Mouse (Mus musculus) heart, embryonic 14.5 days (tissue): Measurements from ENCODE around the gene Tead1. TPM values are rescaled to one million over a fixed set of nuclear protein-coding genes. Genes with fewer than 3 reads are reported as not detected.

Experiments
- ATAC-seq: fragments of 200-750 bp; cut with Nextera tagmentation; 2 replicates; pipeline ENCODE4 v1.8.0; 2017; ENCODE audit warnings: low read depth, moderate TSS enrichment; ENCODE audit not compliant: insufficient number of reproducible peaks, insufficient read depth, low FRiP score
- H3K27ac ChIP-seq, 2 experiments: fragments of 200-500 bp in 1 of 2; fragments of 300-500 bp in 1 of 2; sonication (generic) in 1 of 2; replicated peaks in 1 of 2; 2 replicates each; pipeline ENCODE4 v1.5.1; 2012 to 2014; ENCODE audit warnings: low read depth in 2 of 2, low read length in 2 of 2, control low read depth in 1 of 2, mild to moderate bottlenecking in 1 of 2, mixed read lengths in 1 of 2; ENCODE audit not compliant: control insufficient read depth in 1 of 2, insufficient read depth in 1 of 2
- H3K27me3 ChIP-seq: fragments of 300-500 bp; sonication (generic); 2 replicates; pipeline ENCODE4 v1.6.1; 2014; ENCODE audit warnings: mild to moderate bottlenecking, low read length, control low read depth; ENCODE audit not compliant: control insufficient read depth, insufficient read depth
- H3K36me3 ChIP-seq: fragments of 300-500 bp; sonication (generic); 2 replicates; pipeline ENCODE4 v1.6.1; 2014; ENCODE audit warnings: mild to moderate bottlenecking, control low read depth, low read length, mixed read lengths; ENCODE audit not compliant: control insufficient read depth, insufficient read depth
- H3K4me1 ChIP-seq, 2 experiments: fragments of 200-500 bp in 1 of 2; fragments of 300-500 bp in 1 of 2; sonication (generic) in 1 of 2; 2 replicates each; pipeline ENCODE4 v1.6.1; 2012 to 2014; ENCODE audit warnings: low read length in 2 of 2, control low read depth in 1 of 2, mixed read lengths in 1 of 2; ENCODE audit not compliant: control insufficient read depth in 2 of 2, insufficient read depth in 2 of 2
- H3K4me2 ChIP-seq: fragments of 300-500 bp; sonication (generic); 2 replicates; pipeline ENCODE4 v1.6.1; 2014; ENCODE audit warnings: mild to moderate bottlenecking, low read length
- H3K4me3 ChIP-seq, 2 experiments: fragments of 200-500 bp in 1 of 2; fragments of 300-500 bp in 1 of 2; sonication (generic) in 1 of 2; 2 replicates each; pipeline ENCODE4 v1.5.1; 2012 to 2014; ENCODE audit warnings: low read length in 2 of 2, mild to moderate bottlenecking in 2 of 2, control low read depth in 1 of 2, low read depth in 1 of 2, moderate library complexity in 1 of 2; ENCODE audit not compliant: control insufficient read depth in 1 of 2, insufficient read depth in 1 of 2
- H3K9ac ChIP-seq: fragments of 300-500 bp; sonication (generic); 2 replicates; pipeline ENCODE4 v1.6.1; 2014; ENCODE audit warnings: mild to moderate bottlenecking, low read length
- H3K9me3 ChIP-seq: fragments of 300-500 bp; sonication (generic); 2 replicates; pipeline ENCODE4 v1.6.1; 2016; ENCODE audit warnings: low read length, control low read depth; ENCODE audit not compliant: control insufficient read depth
- WGBS: fragments of 180-500 bp; shearing (Covaris S2); extraction: QIAGEN DNeasy Blood & Tissue Kit; methylation state at CpG from one replicate; pipeline ENCODE4 v1.1.7; 2014; 5-methylcytosine and 5-hydroxymethylcytosine counted together
- polyA plus RNA-seq: library from polyadenylated mRNA; unstranded; fragments of >200 nt; fragmentation: Nextera tagmentation; extraction: Ambion mirVana; gene quantifications from 2 replicates; pipeline ENCODE4 v1.2.1, GENCODE M21; 2014

The Tead1 gene
- polyA plus RNA-seq, 1 experiment from 2014 or later = 40.7 TPM

DNA sequence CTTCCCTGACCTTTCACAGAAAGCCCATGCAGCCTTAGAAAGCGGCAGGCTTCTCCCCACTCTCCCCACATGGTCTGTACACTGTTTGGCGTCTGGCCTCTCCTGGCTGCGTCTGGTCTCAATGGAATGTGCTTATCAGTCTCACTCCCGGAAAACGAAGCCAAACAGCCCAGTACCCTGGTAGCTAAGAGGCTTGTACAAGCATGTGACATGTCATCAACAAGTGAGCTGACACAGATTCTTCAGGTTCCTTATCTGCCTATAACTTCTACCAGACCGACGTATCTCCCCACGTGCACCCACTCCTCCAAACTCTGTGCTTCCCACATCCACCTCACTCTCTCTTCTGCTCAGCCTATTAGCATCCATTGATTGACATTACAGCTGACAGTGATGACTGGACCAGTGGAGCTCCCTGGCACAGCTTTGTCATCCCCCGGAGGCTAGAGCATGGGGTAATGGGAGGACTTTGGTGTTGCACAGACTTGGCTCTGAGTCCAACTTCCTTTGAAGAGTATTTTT, 22.9 kb upstream of the Tead1 start:
- Histone ChIP-seq H3K27ac (peak overlapping the region; percentile 96 to 98), H3K4me3 (peak overlapping the region; percentile 20 to 27; a peak in 2 of 4 replicates), H3K27me3 (no peaks in the 10 kb centered on the region), H3K4me2 (peak overlapping the region; percentile 58), H3K9me3 (no peaks in the 10 kb centered on the region), H3K36me3 (no peaks in the 10 kb centered on the region), H3K9ac (peak overlapping the region; percentile 65), H3K4me1 (peaks cover 26 to 59% of the 10 kb centered on the region in 2 experiments)
- under 1% methylated on average over 9 of the region's 9 CpGs for WGBS
- peak; percentile 90 for ATAC-seq

DNA sequence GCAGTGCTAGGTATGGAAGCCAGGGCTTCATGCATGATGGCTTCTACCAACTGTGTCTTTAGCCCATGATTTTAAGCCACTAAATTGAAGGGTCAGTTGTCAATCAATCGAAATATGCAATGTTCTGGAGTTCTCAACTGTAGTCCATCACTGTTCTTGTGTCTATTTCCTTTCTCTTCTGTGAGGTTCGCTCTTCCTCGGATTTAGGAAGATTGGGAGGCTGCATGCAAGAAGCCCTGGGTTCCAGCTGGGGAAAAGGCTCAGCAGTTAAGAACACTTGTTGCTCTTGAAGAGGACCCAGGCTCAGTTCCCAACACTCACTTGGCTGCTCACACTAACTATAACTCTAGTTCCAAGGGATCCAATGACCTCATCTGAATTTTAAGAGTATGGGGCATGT, 20.2 kb upstream of the Tead1 start:
- peak overlapping the region in 1 of 2 experiments; percentile 91; a peak in 3 of 4 replicates for H3K27ac ChIP-seq
- WGBS = 79% methylated on average over 3 of the region's 3 CpGs

DNA sequence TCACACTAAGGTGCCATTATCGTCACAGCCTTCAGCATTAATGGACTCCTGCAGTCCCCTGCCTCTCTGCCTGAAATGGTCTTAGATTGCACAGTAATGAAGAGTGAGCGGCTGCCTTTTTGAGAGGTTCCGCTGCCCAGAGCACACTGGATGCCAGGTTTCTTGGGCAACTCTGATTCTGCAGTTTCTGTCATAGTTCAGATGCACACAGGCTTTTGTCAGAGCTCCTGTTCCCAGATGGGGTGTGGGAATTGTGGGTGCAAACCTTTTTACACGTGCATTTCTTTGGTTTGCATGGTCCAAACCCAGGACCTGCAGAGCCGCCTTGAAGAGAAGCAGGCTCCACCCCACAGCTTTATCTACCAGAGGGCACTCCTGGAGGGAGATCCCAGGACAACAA, 19.3 kb upstream of the Tead1 start:
- H3K4me1 ChIP-seq = peaks cover 40 to 80% of the 10 kb centered on the region in 2 experiments
- H3K27me3 ChIP-seq = no peaks in the 10 kb centered on the region
- H3K9me3 ChIP-seq = no peaks in the 10 kb centered on the region
- H3K27ac ChIP-seq = peak overlapping the region; percentile 90 to 91
- peak overlapping the region; percentile 49 for H3K4me2 ChIP-seq
- WGBS = 18% methylated on average over 5 of the region's 5 CpGs
- no peaks in the 10 kb centered on the region for H3K36me3 ChIP-seq
- peak overlapping the region; percentile 50; the same call in 1 of the 2 replicates for H3K9ac ChIP-seq
- H3K4me3 ChIP-seq = no peak overlapping the region
- no peak for ATAC-seq

More for the DNA sequence above, 20.2 kb upstream of the Tead1 start:
- no peak overlapping the region for H3K4me3 ChIP-seq
- no peak overlapping the region; the same call in 1 of the 2 replicates for H3K4me2 ChIP-seq
- no peaks in the 10 kb centered on the region for H3K27me3 ChIP-seq
- H3K4me1 ChIP-seq = peaks cover 40 to 81% of the 10 kb centered on the region in 2 experiments
- H3K36me3 ChIP-seq = no peaks in the 10 kb centered on the region
- no peak overlapping the region for H3K9ac ChIP-seq
- H3K9me3 ChIP-seq = no peaks in the 10 kb centered on the region
- ATAC-seq = no peak

GRCm38 (mm10) chr7:112660325-112660724, 18.8 kb upstream of the Tead1 start:
- Histone ChIP-seq H3K27ac (peak overlapping the region; percentile 91 to 92), H3K4me3 (no peak overlapping the region), H3K4me1 (peaks cover 40 to 79% of the 10 kb centered on the region in 2 experiments), H3K9me3 (no peaks in the 10 kb centered on the region), H3K36me3 (no peaks in the 10 kb centered on the region), H3K4me2 (peak overlapping the region; percentile 49; the same call in 1 of the 2 replicates), H3K27me3 (no peaks in the 10 kb centered on the region), H3K9ac (no peak overlapping the region)
- ATAC-seq = peak; percentile 82
- WGBS = 0% methylated on average over 1 of the region's 1 CpGs

GRCm38 (mm10) chr7:112662398-112663313, 16.5 kb upstream of the Tead1 start:
- H3K4me2 ChIP-seq = peak overlapping the region; percentile 49
- H3K36me3 ChIP-seq = no peaks in the 10 kb centered on the region
- no peaks in the 10 kb centered on the region for H3K27me3 ChIP-seq
- 38% methylated on average over 12 of the region's 12 CpGs for WGBS
- H3K9me3 ChIP-seq = no peaks in the 10 kb centered on the region
- peak overlapping the region; percentile 90 to 91 for H3K27ac ChIP-seq
- H3K4me3 ChIP-seq = peak overlapping the region; percentile 5 to 8; a peak in 3 of 4 replicates
- H3K9ac ChIP-seq = peak overlapping the region; percentile 28
- no peak for ATAC-seq
- H3K4me1 ChIP-seq = peaks cover 32 to 62% of the 10 kb centered on the region in 2 experiments

GRCm38 (mm10) chr7:112663314-112663966, 15.7 kb upstream of the Tead1 start:
- Histone ChIP-seq H3K9ac (peak overlapping the region; percentile 28), H3K36me3 (no peaks in the 10 kb centered on the region), H3K9me3 (no peaks in the 10 kb centered on the region), H3K27ac (peak overlapping the region; percentile 90 to 91), H3K4me2 (peak overlapping the region; percentile 49), H3K4me1 (peaks cover 29 to 55% of the 10 kb centered on the region in 2 experiments), H3K27me3 (no peaks in the 10 kb centered on the region), H3K4me3 (peak overlapping the region; percentile 2 to 5; a peak in 3 of 4 replicates)
- 0 out of 2 replicates have a peak, but pooled peaks have one; percentile 18 for ATAC-seq
- WGBS = 6% methylated on average over 6 of the region's 6 CpGs

DNA sequence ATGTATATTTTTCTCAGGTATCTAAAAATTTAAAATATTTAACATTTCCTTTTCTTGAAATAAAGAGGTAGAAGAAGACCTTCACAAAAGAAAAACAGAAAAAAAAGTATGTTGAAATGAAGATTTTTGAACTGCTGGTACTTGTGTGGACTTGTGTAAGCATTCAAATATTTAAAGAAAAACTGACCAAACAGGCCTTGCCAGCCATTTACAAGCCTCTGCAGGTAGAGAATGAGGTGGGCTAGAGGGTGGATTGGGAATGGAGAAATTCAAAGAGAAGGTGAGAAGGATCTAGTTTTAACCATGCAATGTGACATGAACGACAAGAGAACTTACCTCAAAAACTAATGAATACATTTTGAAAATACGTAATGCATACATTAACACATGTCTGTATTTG, 9.1 kb upstream of the Tead1 start:
- no peak for ATAC-seq

More for the DNA sequence above, 9.1 kb upstream of the Tead1 start:
- H3K4me1 ChIP-seq = no peaks in the 10 kb centered on the region
- H3K27ac ChIP-seq = no peak overlapping the region
- H3K9me3 ChIP-seq = peaks cover under 1% of the 10 kb centered on the region; the same call in 1 of the 2 replicates
- H3K9ac ChIP-seq = no peak overlapping the region
- WGBS = 86% methylated on average over 2 of the region's 2 CpGs
- no peaks in the 10 kb centered on the region for H3K36me3 ChIP-seq
- no peak overlapping the region for H3K4me3 ChIP-seq
- H3K27me3 ChIP-seq = no peaks in the 10 kb centered on the region
- H3K4me2 ChIP-seq = no peak overlapping the region
